Mouse (Mus musculus): ENCODE results near the gene Btbd35f23. TPM values are rescaled to one million over a fixed set of nuclear protein-coding genes. Genes with fewer than 3 reads are reported as not detected.
"Not testable (repeated sequence)": the region's sequence is repeated elsewhere in the genome, so short reads cannot be mapped to it uniquely, and the experiment has no call there.

Gene Btbd35f23
- not detected for total RNA-seq (2021)
- long read RNA-seq, experiment 1 = 0 reads
- long read RNA-seq, experiment 2 = 0 reads

GRCm38 (mm10) chrX:3076575-3076974 is at the start of gene Btbd35f23:
Btbd35f23 (plus strand) TSS chrX:3076875.
- not testable (repeated sequence) for DNase-seq

Other genes with a start within 250 kb of the Btbd35f23 start
- not detected for gene Btbd35f24, start 119.0 kb downstream of the Btbd35f23 start, total RNA-seq (2021)

Data from heart, adult 18-20 months (tissue).